Mouse (Mus musculus) lung, adult 2 months (tissue): ENCODE measurements around the gene Gm13128.

Experiments used
- CTCF ChIP-seq: fragments of 200-500 bp; IDR thresholded peaks from 2 replicates; pipeline ENCODE4 v1.5.1; 2011; ENCODE audit warnings: mild to moderate bottlenecking, low read length, control low read depth; ENCODE audit not compliant: insufficient read depth
- POLR2A ChIP-seq: fragments of 200-500 bp; IDR thresholded peaks from 2 replicates; pipeline ENCODE4 v1.6.1; 2011; ENCODE audit warnings: low read depth, mild to moderate bottlenecking, control low read depth, low read length, borderline replicate concordance; ENCODE audit errors: extremely low read depth

DNA sequence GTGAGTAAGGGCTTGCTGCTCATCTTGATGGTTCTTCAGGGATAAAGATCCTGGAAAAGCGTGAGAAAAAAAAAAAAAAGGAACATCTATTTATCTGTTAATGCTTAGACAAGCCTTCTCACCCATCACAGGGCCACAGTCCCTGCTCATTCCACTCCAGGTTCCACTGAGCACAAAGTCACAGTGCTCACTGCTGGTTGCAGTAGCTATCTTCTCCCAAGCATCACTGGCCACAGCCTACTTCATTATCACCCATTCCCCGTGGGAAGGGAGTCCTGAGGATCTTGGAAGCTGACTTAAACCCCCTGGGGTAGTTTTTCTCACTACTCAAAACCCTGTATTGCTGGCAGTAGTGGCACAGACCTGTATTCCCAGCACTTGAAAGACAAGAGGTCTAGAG lies 47.9 kb downstream of the Gm13128 start, which contains the start of gene Pramef20:
- no peak for TF ChIP-seq POLR2A
- no peak for TF ChIP-seq CTCF
